Mouse (Mus musculus) cerebellum, adult 9-10 months (tissue): Measurements from ENCODE around the gene Ulbp1.
"Not testable (repeated sequence)": the region's sequence is repeated elsewhere in the genome, so short reads cannot be mapped to it uniquely, and the experiment has no call there.

Experiments
- DNase-seq: peaks from one replicate; pipeline ENCODE4 v3.0.0; 2022

Gene Ulbp1

DNA sequence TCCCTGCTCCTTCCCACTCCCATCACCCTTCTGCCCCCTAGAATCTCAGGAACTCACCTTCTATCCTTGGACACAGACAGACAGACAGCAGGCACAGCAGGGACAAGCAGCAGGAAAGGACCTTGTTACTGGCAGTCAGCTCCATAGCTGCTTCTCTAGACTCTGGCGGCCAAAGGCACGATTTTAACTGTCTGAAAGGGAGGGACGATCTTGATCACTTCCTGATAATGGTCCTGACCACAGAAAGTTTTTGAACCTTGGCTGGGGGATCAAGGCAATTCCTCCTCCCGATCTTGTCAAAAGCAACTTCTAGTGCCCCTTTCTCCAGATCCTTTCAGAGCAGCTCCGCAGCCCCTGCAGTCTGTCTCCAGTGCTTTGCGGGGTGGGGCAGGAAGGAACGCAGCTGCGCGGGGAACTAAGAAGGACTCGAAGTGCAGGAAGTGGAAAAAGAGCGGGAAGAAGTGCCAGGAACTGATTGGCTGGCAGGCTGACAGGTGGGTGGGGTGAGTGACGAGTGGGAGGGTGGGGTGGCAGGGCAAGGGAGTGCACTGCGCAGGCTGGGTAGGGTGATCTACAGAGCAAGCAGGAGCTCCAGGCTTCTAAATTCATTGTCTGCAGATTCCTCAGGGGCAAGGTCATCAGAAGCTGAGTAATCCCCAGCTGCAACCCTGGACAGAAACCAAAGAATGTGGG lies at the start of gene Ulbp1:
Gene Ulbp1 (minus strand): TSS at position 442 of the 693 bp plus-strand sequence.
- DNase-seq = peak; percentile 17

DNA sequence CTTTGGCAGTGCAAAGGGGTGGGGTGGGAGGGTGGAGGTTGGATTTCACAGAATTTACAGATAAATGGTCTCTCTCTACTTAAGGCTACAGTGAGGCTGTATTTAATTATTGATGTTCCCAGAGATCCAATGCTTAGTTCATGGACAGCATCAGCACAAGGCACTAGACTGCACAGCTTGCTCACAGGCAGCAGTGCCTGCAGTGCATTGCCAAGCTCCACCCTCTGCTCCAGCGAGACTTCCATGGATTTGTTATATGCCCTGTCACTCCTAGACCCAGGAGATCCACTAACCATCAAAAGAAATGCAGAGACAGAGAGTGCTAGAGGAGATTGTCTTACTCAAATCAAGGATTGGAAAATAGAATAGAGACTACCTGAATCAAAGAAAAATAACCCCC lies 24.7 kb upstream of the Ulbp1 start:
- DNase-seq = not testable (repeated sequence)

DNA sequence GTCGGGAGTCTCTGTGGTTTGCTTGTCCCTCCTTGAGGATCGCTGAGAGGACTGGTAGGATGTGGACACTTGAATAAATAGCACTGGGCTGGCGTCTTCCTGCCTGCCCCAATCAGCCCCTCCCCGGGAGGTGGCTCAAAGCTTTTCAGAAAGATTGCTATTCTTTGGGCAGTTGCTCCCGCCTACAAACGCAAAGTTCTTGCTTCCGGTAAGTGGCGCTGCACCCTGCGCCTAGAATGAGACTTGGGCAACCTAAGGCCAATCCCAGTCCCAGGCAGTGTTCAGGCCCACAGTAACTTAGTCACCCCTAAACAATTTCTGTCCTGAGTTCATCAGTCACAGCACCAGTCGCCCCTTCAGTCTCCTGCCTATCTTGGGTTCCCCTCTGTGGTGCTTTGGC lies 18.9 kb upstream of the Ulbp1 start:
- not testable (repeated sequence) for DNase-seq

DNA sequence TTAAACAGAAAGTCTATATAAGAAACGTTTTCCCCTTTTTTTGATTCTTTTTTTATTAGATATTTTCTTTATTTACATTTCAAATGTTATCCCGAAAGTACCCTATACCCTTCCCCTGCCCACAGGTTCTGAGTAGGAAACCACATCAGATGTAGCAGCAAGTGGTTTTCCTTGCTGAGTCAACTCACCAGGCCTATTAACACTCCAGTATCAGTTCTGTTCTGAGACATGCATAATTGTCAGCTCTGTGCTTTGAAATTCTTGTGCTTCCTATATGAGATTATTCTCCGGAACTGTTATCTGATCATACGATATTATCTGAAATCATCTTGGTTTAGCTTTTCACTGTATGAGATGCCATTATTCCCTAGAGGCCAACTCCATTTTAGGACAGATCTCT lies 10.2 kb upstream of the Ulbp1 start:
- DNase-seq = no peak

DNA sequence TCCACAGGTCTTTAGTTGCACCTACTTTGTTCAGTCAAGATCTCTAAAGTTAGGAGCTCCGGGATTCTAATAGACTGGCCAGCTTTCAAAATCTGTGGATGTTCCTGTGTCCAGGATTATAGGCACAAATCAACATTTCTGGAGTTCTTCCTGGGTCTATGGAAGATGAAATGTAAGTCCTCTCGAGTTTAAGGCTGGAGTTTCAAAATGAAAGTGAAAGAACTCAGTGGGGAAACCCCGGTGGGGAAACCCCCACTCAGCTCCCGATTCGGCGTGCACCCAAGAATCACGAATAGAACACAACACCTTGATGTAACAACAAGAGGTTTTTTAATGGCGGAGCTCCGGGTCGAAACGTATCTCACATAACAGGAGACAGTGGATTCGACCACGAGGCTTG lies 787 bp upstream of the Ulbp1 start:
- not testable (repeated sequence) for DNase-seq

DNA sequence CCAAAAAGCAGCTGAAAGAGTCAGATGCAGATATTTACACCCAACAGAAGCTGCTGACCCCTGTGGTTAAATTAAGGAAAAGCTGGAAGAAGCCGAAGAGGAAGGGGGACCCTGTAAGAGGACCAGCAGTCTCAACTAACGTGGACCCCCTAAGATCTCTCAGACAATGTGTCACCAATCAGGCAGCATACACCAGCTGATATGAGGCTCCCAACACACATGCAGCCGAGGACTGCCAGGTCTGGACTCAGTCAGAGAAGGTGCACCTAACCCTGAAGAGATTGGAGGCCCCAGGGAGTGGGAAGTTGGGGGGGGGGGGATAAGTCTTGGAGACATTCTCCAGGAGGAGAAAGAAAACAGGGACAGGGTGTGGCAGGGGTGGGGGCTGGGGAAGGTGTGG lies 1.8 kb downstream of the Ulbp1 start:
- DNase-seq = no peak

DNA sequence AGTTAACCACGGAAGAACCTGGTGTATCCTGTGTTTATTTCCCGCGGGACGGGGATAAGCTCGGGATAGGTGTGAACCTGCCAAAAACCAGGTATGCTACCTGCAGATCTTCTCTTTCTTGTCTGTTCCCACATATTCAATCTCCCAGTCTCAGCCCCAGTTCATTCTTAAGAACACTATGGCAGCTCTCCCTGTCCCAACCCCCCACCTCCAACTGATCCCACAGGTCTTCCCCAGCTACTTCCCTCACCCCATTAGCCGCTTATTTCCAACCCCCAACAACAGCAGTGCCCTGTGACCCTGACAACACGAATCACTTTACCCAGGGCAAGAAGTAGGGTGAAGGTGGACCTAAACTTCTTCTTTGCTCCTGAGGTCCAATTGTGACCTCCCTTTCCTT lies 3.0 kb downstream of the Ulbp1 start:
- DNase-seq = no peak

DNA sequence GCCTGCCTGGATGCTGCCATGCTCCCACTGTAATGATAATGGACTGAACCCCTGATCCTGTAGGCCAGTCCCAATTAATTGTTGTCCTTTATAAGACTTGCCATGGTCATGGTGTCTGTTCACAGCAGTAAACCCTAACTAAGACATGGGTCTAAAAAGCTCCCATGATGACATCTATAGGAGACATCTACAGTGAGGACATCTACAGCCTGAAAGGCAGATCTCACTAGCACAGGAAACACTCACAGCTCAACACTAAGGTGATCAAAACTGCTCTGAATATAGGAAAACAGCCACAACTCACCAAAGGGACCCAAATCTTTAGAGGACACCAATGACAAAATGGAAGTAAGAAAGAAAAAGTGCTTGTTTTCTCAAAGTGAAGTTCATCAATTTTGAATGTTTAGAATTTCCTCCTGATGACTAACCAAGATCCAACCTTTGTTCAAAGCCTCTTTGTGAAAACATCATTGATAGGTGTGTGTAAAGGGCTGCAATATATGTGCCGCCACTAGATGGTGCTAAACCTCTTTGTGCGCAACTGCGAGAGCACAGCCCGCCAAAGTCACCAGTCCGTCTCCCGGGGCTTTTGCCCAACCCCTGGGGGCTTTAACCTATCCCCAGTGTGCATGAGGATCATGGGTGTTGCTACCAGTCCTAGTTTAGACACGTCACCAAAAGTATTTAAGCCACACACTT lies 3.6 kb downstream of the Ulbp1 start:
- DNase-seq = peak; percentile 78

DNA sequence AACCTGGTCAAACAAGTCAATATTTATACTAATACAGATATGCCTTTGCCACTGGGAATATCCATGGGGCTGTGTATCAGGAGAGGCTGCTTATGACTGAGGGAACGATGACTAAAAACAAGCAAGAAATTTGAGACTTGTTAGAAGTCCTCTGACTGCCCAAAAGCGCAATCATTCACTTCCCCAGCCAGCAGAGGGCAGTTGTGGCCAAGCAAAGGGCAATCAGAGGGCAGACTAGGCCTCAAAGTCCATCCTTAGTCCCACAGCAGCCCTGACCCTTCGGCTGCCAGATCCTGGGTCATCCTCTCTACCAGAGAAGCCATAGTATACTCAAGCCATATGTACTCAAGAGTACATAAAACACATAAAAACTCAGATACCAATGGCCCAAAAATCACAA lies 11.4 kb downstream of the Ulbp1 start:
- no peak for DNase-seq

DNA sequence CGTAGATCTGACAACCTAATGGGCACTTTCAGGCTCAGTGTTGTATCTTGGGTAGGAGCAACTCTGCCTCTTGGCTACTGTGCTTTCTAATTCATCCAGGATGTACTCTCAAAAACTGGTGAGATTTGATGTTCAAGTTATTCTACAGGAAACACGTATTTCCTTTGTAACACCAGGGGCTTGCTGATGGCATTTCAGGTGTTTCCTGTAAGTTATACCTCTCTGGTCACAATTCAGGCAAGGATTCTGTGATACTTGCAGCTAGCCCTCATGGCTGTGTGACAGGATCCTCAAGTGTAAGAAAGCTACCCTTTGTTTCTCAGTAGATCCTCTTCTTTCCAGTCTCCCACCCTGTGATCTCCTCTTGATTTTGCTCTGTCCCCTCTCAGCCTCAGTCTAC lies 34.5 kb downstream of the Ulbp1 start:
- no peak for DNase-seq

DNA sequence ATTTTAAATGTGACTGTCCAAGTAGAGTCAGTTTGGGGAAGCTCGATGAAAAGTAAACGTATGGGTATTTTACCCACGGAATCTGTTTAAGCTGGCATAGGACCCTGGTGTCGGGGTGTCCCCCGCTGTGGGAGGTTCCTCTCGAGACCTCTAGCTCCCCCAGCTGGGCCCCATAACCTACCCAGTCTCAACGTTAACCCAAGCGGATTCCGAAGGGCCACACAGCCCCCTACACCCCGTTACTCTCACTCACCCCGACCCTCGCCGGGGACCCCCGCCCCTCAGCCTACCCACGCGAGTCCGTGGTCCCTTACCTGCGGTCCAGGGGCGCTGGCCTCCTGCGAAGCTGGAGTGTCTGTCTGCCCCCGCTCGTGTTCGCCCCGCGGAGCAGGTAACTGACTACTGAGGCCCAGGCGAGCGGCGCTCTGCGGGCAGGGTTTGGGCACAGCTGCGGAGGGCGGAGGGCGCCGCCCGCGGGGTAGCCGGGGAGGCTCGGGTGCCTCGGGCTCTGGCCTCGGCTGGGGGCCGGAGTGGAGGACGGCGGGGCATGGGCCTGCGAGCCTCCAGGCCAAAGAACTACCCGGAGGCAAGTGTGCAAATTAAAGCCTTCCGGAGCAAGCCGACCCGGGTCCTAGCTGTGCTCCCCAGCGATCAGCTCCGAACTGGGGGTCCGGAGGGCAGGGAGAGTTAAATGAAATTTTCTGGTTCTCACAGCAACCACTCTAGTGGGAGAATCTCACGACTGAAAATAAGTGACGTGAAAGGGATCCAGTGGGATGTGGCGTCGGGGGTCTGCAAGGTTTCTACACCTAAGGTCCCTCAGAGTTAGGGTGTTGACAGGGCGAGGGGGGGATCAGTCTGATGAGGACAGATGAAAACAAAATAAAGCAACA lies 80.0 kb downstream of the Ulbp1 start:
- DNase-seq = no peak

DNA sequence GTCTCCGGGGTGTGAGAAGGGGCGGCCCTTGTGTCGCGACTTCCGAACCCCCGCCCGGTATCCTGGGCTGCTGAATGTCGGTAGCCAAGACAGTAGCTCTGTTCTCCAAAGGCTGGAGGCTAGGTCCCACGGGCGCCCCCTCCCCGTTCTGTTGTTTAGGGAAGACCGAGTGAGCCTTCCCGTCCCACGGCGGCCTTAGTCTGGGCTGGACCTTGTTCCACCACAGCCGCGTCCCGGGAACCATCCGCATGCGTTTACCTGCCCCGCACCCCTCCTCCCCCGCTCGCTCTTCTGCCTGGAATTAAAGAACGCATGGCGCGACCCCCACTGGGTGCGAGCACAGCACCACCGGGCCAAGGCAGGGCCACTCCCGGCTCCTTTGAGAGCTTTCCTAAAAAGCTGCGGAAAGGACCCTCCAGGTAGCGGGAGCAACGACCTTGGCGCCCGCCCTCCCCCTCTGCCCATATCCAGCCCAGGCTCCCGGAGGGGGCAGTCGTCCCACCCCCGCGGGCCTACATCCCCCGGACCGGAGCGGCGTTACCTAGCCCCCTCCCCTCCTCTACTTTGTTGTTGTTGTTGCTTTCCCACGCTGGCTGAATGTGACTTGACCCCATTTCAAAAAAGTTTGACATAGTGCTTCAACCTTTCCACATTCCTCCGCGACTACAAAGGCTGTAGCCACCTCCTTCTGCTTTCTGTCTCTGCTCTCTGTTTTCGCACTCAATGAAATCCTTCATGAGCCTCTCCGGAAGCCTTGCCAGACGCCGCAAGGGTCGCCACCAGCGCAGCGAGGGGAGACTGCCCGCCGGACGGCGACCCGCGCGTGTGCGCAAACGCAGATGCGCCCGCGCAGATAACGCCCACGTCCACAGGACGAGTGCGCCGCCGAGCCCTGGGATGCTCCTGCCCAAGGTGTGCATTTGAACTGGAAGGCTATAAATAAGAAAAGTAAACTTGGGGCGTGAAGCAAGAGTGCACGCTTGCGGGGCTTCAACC lies 81.2 kb downstream of the Ulbp1 start:
- no peak for DNase-seq

DNA sequence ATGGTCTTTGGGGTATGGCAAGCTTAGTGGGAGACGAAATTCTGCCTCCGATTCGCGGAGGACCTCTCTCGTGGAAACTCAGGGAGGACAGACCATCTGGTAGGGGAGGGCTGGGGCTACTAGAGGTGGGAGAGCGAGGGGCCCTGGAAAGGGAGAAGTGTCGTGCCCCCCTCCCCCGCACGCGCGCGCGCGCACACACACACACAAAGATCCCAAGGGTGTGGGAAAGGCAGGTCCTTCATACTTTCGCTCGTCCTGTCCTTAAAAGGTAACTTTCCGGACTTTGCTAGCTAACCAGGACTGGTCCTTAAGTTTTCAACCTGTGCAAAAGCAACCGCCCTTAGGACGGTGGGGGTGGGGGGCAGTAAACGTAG lies 81.9 kb downstream of the Ulbp1 start:
- no peak for DNase-seq

DNA sequence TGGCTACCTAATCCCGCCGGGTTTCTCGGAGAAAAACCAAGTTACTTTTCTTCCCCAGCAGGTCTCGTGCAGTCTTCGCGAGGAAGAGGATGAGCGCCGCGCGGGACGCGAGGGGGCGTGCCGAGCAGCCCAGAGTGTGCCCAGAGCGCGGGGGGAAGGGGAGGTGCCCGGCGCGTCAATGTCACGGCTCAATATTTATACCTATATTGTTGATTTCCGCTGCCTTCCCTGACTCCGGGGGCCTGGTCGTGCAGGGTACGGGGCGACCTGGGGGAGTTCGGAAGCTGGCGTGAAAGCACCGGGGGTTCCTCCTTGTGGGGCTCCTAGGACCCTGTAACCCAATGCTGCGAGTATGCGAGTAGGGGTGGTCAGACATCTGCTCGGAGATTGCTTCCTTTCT lies 82.3 kb downstream of the Ulbp1 start:
- no peak for DNase-seq
